19 mouse cellular contexts compared by ENCODE assay signal in genomic region chr9:66907126-66907525, GRCm38 (mm10).
"Had no signal": no experiment of that assay in that cellular context is flagged by ENCODE, and none has a peak within 500 bp of the region (broad histone marks: within the 10 kb centered on the region; RNA-seq: fewer than 3 reads in every experiment).

No protein-coding gene starts in this region.

- ATAC-seq: lung, postnatal 0 days; midbrain, embryonic 16.5 days had no signal

- H3K27me3 ChIP-seq: lung, embryonic 15.5 days; midbrain, embryonic 12.5 days; neural tube, embryonic 13.5 days; neural tube, embryonic 15.5 days had no signal

- H3K9me3 ChIP-seq: lung, embryonic 15.5 days; midbrain, embryonic 10.5 days; midbrain, embryonic 12.5 days; neural tube, embryonic 13.5 days; neural tube, embryonic 15.5 days had no signal

- H3K4me2 ChIP-seq: lung, embryonic 15.5 days; midbrain, embryonic 12.5 days; neural tube, embryonic 13.5 days; neural tube, embryonic 15.5 days had no signal

- H3K27ac ChIP-seq: lung, embryonic 15.5 days; midbrain, embryonic 10.5 days; midbrain, embryonic 12.5 days; neural tube, embryonic 13.5 days had no signal

- H3K4me1 ChIP-seq: midbrain, embryonic 10.5 days had no signal

- H3K9ac ChIP-seq: lung, embryonic 15.5 days; midbrain, embryonic 12.5 days; neural tube, embryonic 13.5 days; neural tube, embryonic 15.5 days had no signal

- H3K36me3 ChIP-seq: midbrain, embryonic 12.5 days; neural tube, embryonic 13.5 days; neural tube, embryonic 15.5 days had no signal

- DNase-seq: lung, adult 2 months; lung, postnatal 14 days; lung, postnatal 36 days; retina, postnatal 1 day; right cerebral cortex, adult 18-20 months; right cerebral cortex, postnatal 25 days; right cerebral cortex, postnatal 4 days; spleen, adult 18-20 months; thymus, adult 18-20 months; thymus, postnatal 14 days; thymus, postnatal 36 days had no signal

- H3K4me3 ChIP-seq: lung, embryonic 15.5 days; midbrain, embryonic 10.5 days; midbrain, embryonic 12.5 days; myocyte; neural tube, embryonic 13.5 days; neural tube, embryonic 15.5 days had no signal
